Mouse (Mus musculus): ENCODE measurements around the gene L2hgdh.

- TF ChIP-seq CTCF (IDR thresholded peaks at IDR 0.05; ENCODE audit: low read depth, low read length) (no peak), TAL1 (conservative IDR thresholded peaks at IDR 0.05; ENCODE audit: low read depth, low read length) (no peak), POLR2AphosphoS5 (IDR thresholded peaks at IDR 0.05; ENCODE audit: insufficient replicate concordance, low read depth, low read length) (no peak), GATA1 (IDR thresholded peaks at IDR 0.05; ENCODE audit: borderline replicate concordance, low read length) (no peak), GATA2 (IDR thresholded peaks at IDR 0.05; ENCODE audit: borderline replicate concordance, low read depth, low read length) (no peak)
These were observed 41.8 kb downstream of the L2hgdh start for GRCm38 (mm10) chr12:69682788-69683419.

Measured in G1E (cell line).